Mouse (Mus musculus): ENCODE results near the gene Pgap1. TPM values are rescaled to one million over a fixed set of nuclear protein-coding genes. Genes with fewer than 3 reads are reported as not detected.

The Pgap1 gene
- polyA plus RNA-seq, 1 experiment, result 0.50 TPM

DNA sequence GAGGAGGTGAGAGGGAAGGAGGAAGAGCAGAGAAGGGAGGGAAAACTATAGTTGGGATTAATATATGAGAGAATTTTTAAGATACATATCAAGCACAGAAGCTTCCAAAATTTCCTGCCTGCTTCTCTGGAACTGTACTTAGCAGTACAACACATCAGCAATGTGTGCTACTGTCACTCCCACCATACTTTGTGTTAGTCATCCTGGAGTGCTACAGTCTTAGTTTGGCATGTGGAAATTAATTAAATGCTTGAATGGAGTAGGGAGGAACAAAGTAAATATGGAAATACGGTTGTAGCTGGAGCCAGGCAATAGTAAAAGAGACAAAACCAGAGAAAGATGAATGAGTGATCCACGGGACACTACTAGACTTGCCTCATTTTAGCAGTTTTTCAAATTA is 38.7 kb upstream of the Pgap1 start:
- Histone ChIP-seq H3ac (ENCODE audit: control insufficient read depth, insufficient read length, low read depth) (no peak overlapping the region), H3K4me3 (ENCODE audit: insufficient read depth, poor library complexity, severe bottlenecking) (no peak overlapping the region), H3K27me3 (ENCODE audit: control insufficient read depth, insufficient read depth, insufficient read length) (no peaks in the 10 kb centered on the region), H3K79me3 (ENCODE audit: low read depth) (no peaks in the 10 kb centered on the region), H3K79me2 (ENCODE audit: control insufficient read depth, insufficient read depth) (no peaks in the 10 kb centered on the region), H3K36me3 (ENCODE audit: control insufficient read depth, insufficient read depth) (no peaks in the 10 kb centered on the region)
- TF ChIP-seq MYOD1 (IDR thresholded peaks at IDR 0.05; ENCODE audit: control insufficient read depth, insufficient read length, low read depth) (no peak), CTCF (IDR thresholded peaks at IDR 0.05; ENCODE audit: control insufficient read depth, insufficient read depth, insufficient read length) (no peak), CEBPB (IDR thresholded peaks at IDR 0.05; ENCODE audit: low read depth) (no peak), FOSL1 (IDR thresholded peaks at IDR 0.05; ENCODE audit: insufficient read depth, low read length, poor library complexity, severe bottlenecking) (no peak), MYOG (IDR thresholded peaks at IDR 0.05; ENCODE audit: control insufficient read depth, extremely low read depth, insufficient read length) (no peak), USF1 (IDR thresholded peaks at IDR 0.05; ENCODE audit: low read depth) (no peak), MAX (IDR thresholded peaks at IDR 0.05) (no peak)

DNA sequence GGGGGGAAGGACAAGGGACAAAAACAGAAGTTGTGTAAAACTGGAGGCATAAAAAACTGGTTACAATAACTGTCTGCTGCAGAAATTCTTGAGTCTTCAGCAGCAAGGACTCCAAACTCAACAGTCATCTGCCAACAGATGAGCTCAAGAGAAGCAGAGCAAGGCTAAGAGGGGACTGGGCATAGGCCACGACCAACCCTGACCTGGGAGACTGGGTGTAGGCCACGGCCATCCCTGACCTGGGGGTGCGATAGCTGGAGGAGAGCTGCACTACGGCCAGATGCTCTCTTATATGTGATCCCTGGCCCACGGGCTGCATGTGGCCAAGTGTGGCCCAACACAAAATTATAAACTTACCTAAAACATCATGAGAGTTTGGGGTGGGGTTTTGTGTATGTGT is 29.6 kb upstream of the Pgap1 start:
- TF ChIP-seq FOSL1 (IDR thresholded peaks at IDR 0.05; ENCODE audit: insufficient read depth, low read length, poor library complexity, severe bottlenecking) (no peak), MYOD1 (IDR thresholded peaks at IDR 0.05; ENCODE audit: control insufficient read depth, insufficient read length, low read depth) (no peak), CTCF (IDR thresholded peaks at IDR 0.05; ENCODE audit: control insufficient read depth, insufficient read depth, insufficient read length) (no peak), CEBPB (IDR thresholded peaks at IDR 0.05; ENCODE audit: low read depth) (no peak), USF1 (IDR thresholded peaks at IDR 0.05; ENCODE audit: low read depth) (no peak), MAX (IDR thresholded peaks at IDR 0.05) (no peak), MYOG (IDR thresholded peaks at IDR 0.05; ENCODE audit: control insufficient read depth, extremely low read depth, insufficient read length) (no peak)
- H3K36me3 ChIP-seq (ENCODE audit: control insufficient read depth, insufficient read depth), result no peaks in the 10 kb centered on the region
- H3K79me2 ChIP-seq (ENCODE audit: control insufficient read depth, insufficient read depth), result no peaks in the 10 kb centered on the region
- H3K4me3 ChIP-seq (ENCODE audit: insufficient read depth, poor library complexity, severe bottlenecking), result no peak overlapping the region
- no peaks in the 10 kb centered on the region for H3K27me3 ChIP-seq (ENCODE audit: control insufficient read depth, insufficient read depth, insufficient read length)
- H3K79me3 ChIP-seq (ENCODE audit: low read depth), result no peaks in the 10 kb centered on the region
- H3ac ChIP-seq (ENCODE audit: control insufficient read depth, insufficient read length, low read depth), result no peak overlapping the region

DNA sequence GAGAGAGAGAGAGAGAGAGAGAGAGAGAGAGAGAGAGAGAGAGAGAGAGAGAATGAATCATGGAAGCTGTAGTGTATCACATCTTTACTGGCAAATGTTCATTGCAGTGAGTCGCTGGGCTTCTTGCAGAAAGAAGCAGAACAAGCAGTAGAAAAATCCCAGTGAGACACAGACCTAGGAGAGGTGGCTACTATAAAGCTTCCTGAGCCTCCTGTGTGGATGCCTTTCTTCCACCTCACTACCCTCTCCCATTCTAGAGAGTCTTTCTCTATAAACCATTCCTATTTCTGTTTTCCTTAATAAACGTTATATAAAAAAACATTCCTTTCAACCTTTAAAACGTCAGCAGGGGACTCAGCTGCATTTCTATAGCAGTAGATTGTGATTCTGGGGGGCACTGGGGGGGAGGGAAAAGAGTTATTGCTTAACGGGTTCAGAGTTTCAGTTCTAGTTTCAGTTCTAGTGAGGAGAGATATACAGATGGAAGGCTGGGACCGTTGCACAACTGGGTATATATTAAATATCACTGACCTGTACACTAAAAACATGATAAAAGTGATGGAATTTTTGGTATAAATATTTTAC is 28.6 kb upstream of the Pgap1 start:
- Histone ChIP-seq H3K4me3 (ENCODE audit: insufficient read depth, poor library complexity, severe bottlenecking) (no peak overlapping the region), H3K36me3 (ENCODE audit: control insufficient read depth, insufficient read depth) (no peaks in the 10 kb centered on the region), H3K27me3 (ENCODE audit: control insufficient read depth, insufficient read depth, insufficient read length) (no peaks in the 10 kb centered on the region), H3K79me2 (ENCODE audit: control insufficient read depth, insufficient read depth) (no peaks in the 10 kb centered on the region), H3ac (ENCODE audit: control insufficient read depth, insufficient read length, low read depth) (no peak overlapping the region), H3K79me3 (ENCODE audit: low read depth) (no peaks in the 10 kb centered on the region)
- TF ChIP-seq CTCF (IDR thresholded peaks at IDR 0.05; ENCODE audit: control insufficient read depth, insufficient read depth, insufficient read length) (no peak), MAX (IDR thresholded peaks at IDR 0.05) (no peak), CEBPB (IDR thresholded peaks at IDR 0.05; ENCODE audit: low read depth) (no peak), MYOG (IDR thresholded peaks at IDR 0.05; ENCODE audit: control insufficient read depth, extremely low read depth, insufficient read length) (no peak), FOSL1 (IDR thresholded peaks at IDR 0.05; ENCODE audit: insufficient read depth, low read length, poor library complexity, severe bottlenecking) (no peak), MYOD1 (IDR thresholded peaks at IDR 0.05; ENCODE audit: control insufficient read depth, insufficient read length, low read depth) (no peak), USF1 (IDR thresholded peaks at IDR 0.05; ENCODE audit: low read depth) (no peak)

DNA sequence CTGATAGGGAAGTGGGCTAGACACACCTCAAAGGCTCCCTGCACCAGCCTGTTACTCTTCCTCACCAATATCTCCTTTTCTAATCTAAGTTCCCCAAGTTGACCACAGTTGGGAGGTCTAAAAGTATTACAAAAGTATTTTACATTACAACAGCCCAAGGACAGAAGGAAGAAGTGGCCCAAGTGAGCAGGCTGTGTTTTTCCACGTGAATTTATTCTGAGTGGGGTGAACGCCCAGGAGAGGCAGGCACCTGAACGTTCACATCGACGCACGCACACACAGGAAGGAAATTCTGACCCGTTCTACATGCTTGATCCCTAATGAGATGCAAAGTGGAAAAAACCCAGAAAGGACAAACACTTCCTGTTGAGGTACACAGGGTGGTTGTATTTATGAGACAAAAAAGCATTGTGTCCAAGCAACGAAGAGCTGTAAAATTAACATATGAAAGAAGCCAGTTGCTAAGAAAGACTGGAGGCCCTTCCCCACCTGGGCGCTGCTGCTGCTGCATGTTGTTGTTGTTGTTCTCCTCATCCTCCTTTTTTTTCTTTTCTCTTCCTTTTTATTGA is 27.9 kb upstream of the Pgap1 start:
- Histone ChIP-seq H3K4me3 (ENCODE audit: insufficient read depth, poor library complexity, severe bottlenecking) (no peak overlapping the region), H3ac (ENCODE audit: control insufficient read depth, insufficient read length, low read depth) (no peak overlapping the region), H3K27me3 (ENCODE audit: control insufficient read depth, insufficient read depth, insufficient read length) (no peaks in the 10 kb centered on the region), H3K79me3 (ENCODE audit: low read depth) (no peaks in the 10 kb centered on the region), H3K36me3 (ENCODE audit: control insufficient read depth, insufficient read depth) (no peaks in the 10 kb centered on the region), H3K79me2 (ENCODE audit: control insufficient read depth, insufficient read depth) (no peaks in the 10 kb centered on the region)
- no peak for TF ChIP-seq MYOD1 (IDR thresholded peaks at IDR 0.05; ENCODE audit: control insufficient read depth, insufficient read length, low read depth)
- no peak for TF ChIP-seq CTCF (IDR thresholded peaks at IDR 0.05; ENCODE audit: control insufficient read depth, insufficient read depth, insufficient read length)
- TF ChIP-seq MAX (IDR thresholded peaks at IDR 0.05), result no peak
- no peak for TF ChIP-seq FOSL1 (IDR thresholded peaks at IDR 0.05; ENCODE audit: insufficient read depth, low read length, poor library complexity, severe bottlenecking)
- no peak for TF ChIP-seq MYOG (IDR thresholded peaks at IDR 0.05; ENCODE audit: control insufficient read depth, extremely low read depth, insufficient read length)
- TF ChIP-seq USF1 (IDR thresholded peaks at IDR 0.05; ENCODE audit: low read depth), result no peak
- TF ChIP-seq CEBPB (IDR thresholded peaks at IDR 0.05; ENCODE audit: low read depth), result no peak

DNA sequence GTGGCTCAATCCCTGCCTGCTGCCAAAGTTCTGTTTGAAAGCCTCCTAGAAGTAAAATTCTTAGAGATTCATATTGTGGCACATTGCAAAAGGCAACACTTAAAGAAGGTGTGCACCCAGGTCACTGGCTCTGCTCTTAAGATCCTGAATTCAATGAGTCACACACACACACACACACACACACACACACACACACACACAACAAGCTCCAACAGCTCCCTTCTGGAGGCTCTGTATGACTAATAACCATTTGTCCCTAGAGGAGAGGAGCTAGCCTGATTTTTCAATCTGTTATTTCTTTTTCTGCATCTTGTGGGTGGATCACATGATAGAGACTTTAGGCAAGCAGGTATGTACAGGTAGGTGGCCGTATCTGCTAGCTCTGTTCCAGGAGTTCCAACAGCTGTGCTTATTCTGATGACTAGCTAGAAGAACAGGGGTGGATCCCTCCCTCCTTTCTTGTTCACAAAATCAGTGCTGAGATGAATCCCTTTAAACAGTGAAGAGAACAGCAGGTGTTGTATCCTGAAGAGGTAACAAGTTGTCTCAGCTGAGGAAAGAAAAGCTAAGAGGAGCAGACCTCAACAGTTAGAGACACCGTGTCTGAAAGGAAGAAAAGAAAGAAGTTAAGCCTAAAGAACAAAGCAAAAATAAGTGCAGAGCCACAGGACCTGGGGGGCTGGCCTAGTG is 27.2 kb upstream of the Pgap1 start:
- Histone ChIP-seq H3K79me2 (ENCODE audit: control insufficient read depth, insufficient read depth) (no peaks in the 10 kb centered on the region), H3K27me3 (ENCODE audit: control insufficient read depth, insufficient read depth, insufficient read length) (no peaks in the 10 kb centered on the region), H3K79me3 (ENCODE audit: low read depth) (no peaks in the 10 kb centered on the region), H3ac (ENCODE audit: control insufficient read depth, insufficient read length, low read depth) (no peak overlapping the region), H3K36me3 (ENCODE audit: control insufficient read depth, insufficient read depth) (no peaks in the 10 kb centered on the region), H3K4me3 (ENCODE audit: insufficient read depth, poor library complexity, severe bottlenecking) (no peak overlapping the region)
- no peak for TF ChIP-seq MYOD1 (IDR thresholded peaks at IDR 0.05; ENCODE audit: control insufficient read depth, insufficient read length, low read depth)
- no peak for TF ChIP-seq FOSL1 (IDR thresholded peaks at IDR 0.05; ENCODE audit: insufficient read depth, low read length, poor library complexity, severe bottlenecking)
- no peak for TF ChIP-seq MAX (IDR thresholded peaks at IDR 0.05)
